ENCODE assay signal across 29 mouse cellular contexts in genomic region chr2:25847226-25847625, GRCm38 (mm10). TPM values are rescaled to one million over a fixed set of nuclear protein-coding genes. Genes with fewer than 3 reads are reported as not detected.
A peak's percentile ranks its signal among the peaks of the same experiment; 100 is the strongest.
DNase-seq lines count a peak whose midpoint lies in the region; ATAC-seq and TF ChIP-seq lines count a peak whose summit lies in the region.
"Had no signal": no experiment of that assay in that cellular context is flagged by ENCODE, and none has a peak within 500 bp of the region (broad histone marks: within the 10 kb centered on the region; RNA-seq: fewer than 3 reads in every experiment).

Gene Sohlh1 (minus strand): TSS chr2:25847248.

- H3K27ac ChIP-seq in limb, embryonic 15.5 days: peak within 1 kb of the TSS; percentile 0; the same call in 1 of the 2 replicates
- H3K27ac ChIP-seq in limb, embryonic 10.5 days: no peak within 1 kb of the TSS
- H3K27ac ChIP-seq in testis, adult 2 months (ENCODE audit: control insufficient read depth, insufficient read depth, low read depth, low read length): peak within 1 kb of the TSS; percentile 27
- H3K27ac ChIP-seq in forebrain, postnatal 0 days (ENCODE audit: low read depth, low read length): no peak within 1 kb of the TSS
- H3K27ac ChIP-seq: embryonic facial prominence, embryonic 13.5 days; embryonic facial prominence, embryonic 15.5 days; forebrain, embryonic 10.5 days; forebrain, embryonic 12.5 days had no signal

- TF ChIP-seq CTCF in testis, adult 2 months (IDR thresholded peaks at IDR 0.05; ENCODE audit: control insufficient read depth, insufficient read depth, insufficient replicate concordance, low read depth, low read length): no peak
- no peak for TF ChIP-seq CTCF in forebrain, postnatal 0 days (IDR thresholded peaks at IDR 0.05; ENCODE audit: low read depth)

- H3K36me3 ChIP-seq in limb, embryonic 15.5 days: no peaks in the 10 kb centered on the region
- H3K36me3 ChIP-seq in limb, embryonic 10.5 days: no peaks in the 10 kb centered on the region
- no peaks in the 10 kb centered on the region for H3K36me3 ChIP-seq in testis, adult 2 months (ENCODE audit: control insufficient read depth, insufficient read depth, low read length)
- no peaks in the 10 kb centered on the region for H3K36me3 ChIP-seq in forebrain, postnatal 0 days (ENCODE audit: insufficient read depth)
- H3K36me3 ChIP-seq: embryonic facial prominence, embryonic 13.5 days; embryonic facial prominence, embryonic 15.5 days; forebrain, embryonic 10.5 days; forebrain, embryonic 12.5 days; G1E had no signal

- no peak for TF ChIP-seq POLR2A in testis, adult 2 months (IDR thresholded peaks at IDR 0.05; ENCODE audit: control insufficient read depth, low read depth, low read length)

- no peak within 1 kb of the TSS for H3K9ac ChIP-seq in limb, embryonic 15.5 days
- H3K9ac ChIP-seq in forebrain, postnatal 0 days: no peak within 1 kb of the TSS
- H3K9ac ChIP-seq: embryonic facial prominence, embryonic 13.5 days; embryonic facial prominence, embryonic 15.5 days; forebrain, embryonic 12.5 days had no signal

- H3K9me3 ChIP-seq in limb, embryonic 15.5 days: no peaks in the 10 kb centered on the region
- H3K9me3 ChIP-seq in limb, embryonic 10.5 days (replicated peaks): no peaks in the 10 kb centered on the region
- no peaks in the 10 kb centered on the region for H3K9me3 ChIP-seq in forebrain, postnatal 0 days (ENCODE audit: low read length)
- H3K9me3 ChIP-seq: embryonic facial prominence, embryonic 13.5 days; embryonic facial prominence, embryonic 15.5 days; forebrain, embryonic 10.5 days; forebrain, embryonic 12.5 days; G1E had no signal

- ATAC-seq in limb, embryonic 15.5 days (ENCODE audit: insufficient number of reproducible peaks, low FRiP score, low TSS enrichment, low read depth): no peak
- ATAC-seq in forebrain, postnatal 0 days: no peak
- no peak for ATAC-seq in CD4-positive, CD25-positive, alpha-beta regulatory T cell, adult 4 months
- ATAC-seq: activated CD4-positive, CD25-positive, alpha-beta regulatory T cell, adult 4 months; forebrain, embryonic 14.5 days; forebrain, embryonic 16.5 days; Patski had no signal

- H3K4me2 ChIP-seq in limb, embryonic 15.5 days: no peak within 1 kb of the TSS
- no peak within 1 kb of the TSS for H3K4me2 ChIP-seq in forebrain, postnatal 0 days (ENCODE audit: low read depth)
- H3K4me2 ChIP-seq: embryonic facial prominence, embryonic 13.5 days; embryonic facial prominence, embryonic 15.5 days; forebrain, embryonic 12.5 days had no signal

- peaks cover 14% of the 10 kb centered on the region for H3K4me1 ChIP-seq in limb, embryonic 15.5 days
- no peaks in the 10 kb centered on the region for H3K4me1 ChIP-seq in limb, embryonic 10.5 days
- H3K4me1 ChIP-seq in testis, adult 2 months (ENCODE audit: control insufficient read depth, insufficient read depth, low read length): peaks cover 12% of the 10 kb centered on the region
- no peaks in the 10 kb centered on the region for H3K4me1 ChIP-seq in forebrain, postnatal 0 days (ENCODE audit: insufficient read depth)
- H3K4me1 ChIP-seq: forebrain, embryonic 12.5 days had no signal

- H3K27me3 ChIP-seq in limb, embryonic 15.5 days: no peaks in the 10 kb centered on the region
- H3K27me3 ChIP-seq in limb, embryonic 10.5 days (ENCODE audit: low read depth, poor library complexity, severe bottlenecking): no peaks in the 10 kb centered on the region
- no peaks in the 10 kb centered on the region for H3K27me3 ChIP-seq in testis, adult 2 months (ENCODE audit: control insufficient read depth, insufficient read depth, low read length)
- H3K27me3 ChIP-seq in forebrain, postnatal 0 days (ENCODE audit: insufficient read depth, low read length): no peaks in the 10 kb centered on the region
- H3K27me3 ChIP-seq: embryonic facial prominence, embryonic 13.5 days; embryonic facial prominence, embryonic 15.5 days; Patski had no signal

- 78% methylated on average over 16 of the region's 16 CpGs for WGBS in limb, embryonic 15.5 days
- 85% methylated on average over 16 of the region's 16 CpGs for WGBS in limb, embryonic 10.5 days
- 90% methylated on average over 16 of the region's 16 CpGs for WGBS in forebrain, postnatal 0 days

- intact Hi-C loops in heart, postnatal 10 days (cut with DNase I): no loop called here

- no peak within 1 kb of the TSS for H3K4me3 ChIP-seq in limb, embryonic 15.5 days
- H3K4me3 ChIP-seq in limb, embryonic 10.5 days: no peak within 1 kb of the TSS
- H3K4me3 ChIP-seq in testis, adult 2 months (ENCODE audit: control insufficient read depth, low read depth, low read length): peak within 1 kb of the TSS; percentile 73
- no peak within 1 kb of the TSS for H3K4me3 ChIP-seq in forebrain, postnatal 0 days (ENCODE audit: low read depth, low read length)
- H3K4me3 ChIP-seq: embryonic facial prominence, embryonic 13.5 days; embryonic facial prominence, embryonic 15.5 days; erythroblast, embryonic 14.5 days; forebrain, embryonic 10.5 days; forebrain, embryonic 12.5 days had no signal

- DNase-seq in limb, embryonic 10.5 days (ENCODE audit: low spot score): no peak
- DNase-seq in R1 (ENCODE audit: low read depth, low spot score): peak; percentile 16
- DNase-seq in testis, postnatal 14 days (ENCODE audit: low spot score): peak; percentile 87
- no peak for DNase-seq in forebrain, postnatal 0 days
- DNase-seq in heart, postnatal 10 days: no peak
- DNase-seq: adrenal gland, adult 8-10 months; adrenal gland, postnatal 14 days; adrenal gland, postnatal 36 days; cerebellum, adult 11-12 months; cerebellum, adult 2 months; cerebellum, adult 9-11 months; embryo, embryonic 11 days had no signal

RNA-seq across cellular contexts. Expression of gene Sohlh1, which starts in this region (rescaled TPM):
- polyA plus RNA-seq in limb, embryonic 15.5 days (2015; fragmentation: Nextera tagmentation; extraction: Ambion mirVana): not detected in 2 replicates
- not detected in 2 replicates for polyA plus RNA-seq in limb, embryonic 10.5 days (2016; fragmentation: Nextera tagmentation; extraction: Ambion mirVana)
- polyA plus RNA-seq in testis, adult 2 months (2012; rRNA removed): 8.0 and 8.5 TPM in 2 replicates
- not detected in 2 replicates for total RNA-seq in forebrain, postnatal 0 days (2014; rRNA removed)
- not detected in 2 replicates for polyA plus RNA-seq in forebrain, postnatal 0 days (2015; fragmentation: Nextera tagmentation; extraction: Ambion mirVana)
- under 1 TPM in 1 of 2 experiments, not detected in 1; 0.58 TPM for polyA plus RNA-seq in CD4-positive, CD25-positive, alpha-beta regulatory T cell, adult 4 months (2017; shearing (Covaris generic))
- not detected for total RNA-seq in heart, postnatal 10 days (2021)
- total RNA-seq: adrenal gland, adult 18-20 months; adrenal gland, adult 8-10 months; adrenal gland, postnatal 14 days; adrenal gland, postnatal 36 days; CH12.LX; common myeloid progenitor, adult 5-6 weeks; G1E had no signal
- polyA plus RNA-seq: C2C12; cerebellum, adult 2 months; embryonic facial prominence, embryonic 13.5 days; embryonic facial prominence, embryonic 15.5 days; erythroblast, embryonic 14.5 days; forebrain, embryonic 10.5 days; forebrain, embryonic 12.5 days; forebrain, embryonic 14.5 days; forebrain, embryonic 16.5 days; G1E; Patski had no signal

Comparison
In these comparisons a context has a peak if more than half of its experiments do, and no peak if none do; other contexts are left out.
1. H3K27ac ChIP-seq: peak in limb, embryonic 15.5 days (single experiment) and testis, adult 2 months (single experiment); none in limb, embryonic 10.5 days (single experiment) and forebrain, postnatal 0 days (single experiment).
2. DNase-seq: peak in R1 (single experiment) and testis, postnatal 14 days (single experiment); none in limb, embryonic 10.5 days (single experiment), forebrain, postnatal 0 days (single experiment) and heart, postnatal 10 days (0 of 2).